10 mouse cellular contexts compared by ENCODE assay signal in genomic region chr11:87725515-87725914, GRCm38 (mm10). TPM values are rescaled to one million over a fixed set of nuclear protein-coding genes. Genes with fewer than 3 reads are reported as not detected.
A peak's percentile ranks its signal among the peaks of the same experiment; 100 is the strongest.
DNase-seq lines count a peak whose midpoint lies in the region; ATAC-seq lines count a peak whose summit lies in the region.
"Had no signal": no experiment of that assay in that cellular context is flagged by ENCODE, and none has a peak within 500 bp of the region (broad histone marks: within the 10 kb centered on the region; RNA-seq: fewer than 3 reads in every experiment).

No protein-coding gene starts in this region.

- H3K9ac ChIP-seq in heart, embryonic 15.5 days = no peak overlapping the region
- no peak overlapping the region for H3K9ac ChIP-seq in midbrain, embryonic 14.5 days (replicated peaks; ENCODE audit: low read length)
- no peak overlapping the region for H3K9ac ChIP-seq in midbrain, embryonic 16.5 days (ENCODE audit: low read depth, low read length)
- no peak overlapping the region for H3K9ac ChIP-seq in stomach, embryonic 15.5 days

- no peaks in the 10 kb centered on the region for H3K9me3 ChIP-seq in heart, embryonic 15.5 days (replicated peaks)
- no peaks in the 10 kb centered on the region for H3K9me3 ChIP-seq in midbrain, embryonic 14.5 days (ENCODE audit: control insufficient read depth, low read length)
- no peaks in the 10 kb centered on the region for H3K9me3 ChIP-seq in midbrain, embryonic 16.5 days (replicated peaks; ENCODE audit: control insufficient read depth, low read length, poor library complexity, severe bottlenecking)
- H3K9me3 ChIP-seq in stomach, embryonic 15.5 days = no peaks in the 10 kb centered on the region

- intact Hi-C loops in heart, postnatal 10 days (cut with DNase I) = no loop called here

- H3K4me3 ChIP-seq in heart, embryonic 15.5 days = no peak overlapping the region
- no peak overlapping the region for H3K4me3 ChIP-seq in midbrain, embryonic 14.5 days (replicated peaks; ENCODE audit: low read depth, low read length)
- no peak overlapping the region for H3K4me3 ChIP-seq in midbrain, embryonic 16.5 days (ENCODE audit: low read depth, low read length)
- H3K4me3 ChIP-seq in stomach, embryonic 15.5 days (replicated peaks) = no peak overlapping the region

- no peak for ATAC-seq in heart, embryonic 15.5 days (replicated peaks; ENCODE audit: insufficient number of reproducible peaks, insufficient read depth, low FRiP score, low read depth)
- no peak for ATAC-seq in midbrain, embryonic 14.5 days (ENCODE audit: low FRiP score, low TSS enrichment)
- no peak for ATAC-seq in midbrain, embryonic 16.5 days
- no peak for ATAC-seq in stomach, embryonic 15.5 days (ENCODE audit: insufficient read depth, low FRiP score, low read depth)
- no peak for ATAC-seq in monocyte, adult 5-6 weeks (replicated peaks; ENCODE audit: insufficient number of reproducible peaks, low FRiP score, low TSS enrichment, poor library complexity, severe bottlenecking)

- H3K36me3 ChIP-seq in heart, embryonic 15.5 days = no peaks in the 10 kb centered on the region
- no peaks in the 10 kb centered on the region for H3K36me3 ChIP-seq in midbrain, embryonic 14.5 days (ENCODE audit: control insufficient read depth, insufficient read depth, low read length)
- no peaks in the 10 kb centered on the region for H3K36me3 ChIP-seq in midbrain, embryonic 16.5 days (ENCODE audit: control insufficient read depth, insufficient read depth, low read length)
- no peaks in the 10 kb centered on the region for H3K36me3 ChIP-seq in stomach, embryonic 15.5 days

- no peak for DNase-seq in heart, postnatal 10 days
- no peak for DNase-seq in midbrain, embryonic 14.5 days
- peak; percentile 19 for DNase-seq in induced T-regulatory cell, adult 2 months (ENCODE audit: low read depth)
- no peak for DNase-seq in adipocyte (ENCODE audit: low spot score)
- DNase-seq: cerebellum, postnatal 10 days had no signal

- peak overlapping the region; percentile 72 for H3K27ac ChIP-seq in heart, embryonic 15.5 days
- peak overlapping the region; percentile 37; the same call in 1 of the 2 replicates for H3K27ac ChIP-seq in midbrain, embryonic 14.5 days (replicated peaks; ENCODE audit: low read depth, low read length)
- H3K27ac ChIP-seq in midbrain, embryonic 16.5 days (ENCODE audit: low read length) = no peak overlapping the region
- peak overlapping the region; percentile 84 for H3K27ac ChIP-seq in stomach, embryonic 15.5 days
- H3K27ac ChIP-seq: kidney, postnatal 0 days had no signal

- peak overlapping the region; percentile 33 for H3K4me2 ChIP-seq in heart, embryonic 15.5 days
- no peak overlapping the region for H3K4me2 ChIP-seq in midbrain, embryonic 14.5 days (ENCODE audit: low read length)
- no peak overlapping the region for H3K4me2 ChIP-seq in midbrain, embryonic 16.5 days (ENCODE audit: low read length)
- H3K4me2 ChIP-seq in stomach, embryonic 15.5 days = peak overlapping the region; percentile 33; the same call in 1 of the 2 replicates

- H3K27me3 ChIP-seq in heart, embryonic 15.5 days = no peaks in the 10 kb centered on the region
- H3K27me3 ChIP-seq in midbrain, embryonic 14.5 days (ENCODE audit: control insufficient read depth, insufficient read depth, low read length) = no peaks in the 10 kb centered on the region
- H3K27me3 ChIP-seq in midbrain, embryonic 16.5 days (ENCODE audit: control insufficient read depth, insufficient read depth, low read depth, low read length) = no peaks in the 10 kb centered on the region
- H3K27me3 ChIP-seq in stomach, embryonic 15.5 days (replicated peaks) = no peaks in the 10 kb centered on the region

- H3K4me1 ChIP-seq in heart, embryonic 15.5 days (replicated peaks) = peaks cover 18% of the 10 kb centered on the region
- H3K4me1 ChIP-seq in midbrain, embryonic 14.5 days (ENCODE audit: control insufficient read depth, insufficient read depth, low read length) = no peaks in the 10 kb centered on the region
- H3K4me1 ChIP-seq in midbrain, embryonic 16.5 days (ENCODE audit: control insufficient read depth, insufficient read depth, low read length) = no peaks in the 10 kb centered on the region
- peaks cover 26% of the 10 kb centered on the region for H3K4me1 ChIP-seq in stomach, embryonic 15.5 days

RNA-seq across cellular contexts. Expression of gene Supt4a, which starts 11.8 kb away (rescaled TPM):
- 101 and 103 TPM in 2 replicates for polyA plus RNA-seq in heart, embryonic 15.5 days (2015; fragmentation: Nextera tagmentation; extraction: Ambion mirVana)
- total RNA-seq in heart, postnatal 10 days (2021) = 10 to 100 TPM; 50.5 to 56.9 TPM
- polyA plus RNA-seq in midbrain, embryonic 14.5 days (2014; fragmentation: Nextera tagmentation; extraction: Ambion mirVana) = 150 and 163 TPM in 2 replicates
- polyA plus RNA-seq in midbrain, embryonic 16.5 days (2015; fragmentation: Nextera tagmentation; extraction: Ambion mirVana) = 127 TPM in 2 replicates
- polyA plus RNA-seq in stomach, embryonic 15.5 days (2015; fragmentation: Nextera tagmentation; extraction: Ambion mirVana) = 118 and 127 TPM in 2 replicates
- 123 to 169 TPM (median 136 TPM) in 3 replicates for total RNA-seq in monocyte, adult 5-6 weeks (2017)

RNA-seq across cellular contexts. Expression of gene Tspoap1, which starts 34.8 kb away (rescaled TPM):
- polyA plus RNA-seq in heart, embryonic 15.5 days (2015; fragmentation: Nextera tagmentation; extraction: Ambion mirVana) = 0.24 and 1.9 TPM in 2 replicates
- total RNA-seq in heart, postnatal 10 days (2021) = under 1 TPM; 0.15 to 0.31 TPM
- 54.5 and 63.4 TPM in 2 replicates for polyA plus RNA-seq in midbrain, embryonic 14.5 days (2014; fragmentation: Nextera tagmentation; extraction: Ambion mirVana)
- 62.6 and 68.5 TPM in 2 replicates for polyA plus RNA-seq in midbrain, embryonic 16.5 days (2015; fragmentation: Nextera tagmentation; extraction: Ambion mirVana)
- 2.0 and 2.8 TPM in 2 replicates for polyA plus RNA-seq in stomach, embryonic 15.5 days (2015; fragmentation: Nextera tagmentation; extraction: Ambion mirVana)
- 4.3 to 7.3 TPM (median 5.4 TPM) in 3 replicates for total RNA-seq in monocyte, adult 5-6 weeks (2017)

Comparison
In these comparisons a context has a peak if more than half of its experiments do, and no peak if none do; other contexts are left out.
1. H3K4me2 ChIP-seq: peak in heart, embryonic 15.5 days (single experiment) and stomach, embryonic 15.5 days (single experiment); none in midbrain, embryonic 14.5 days (single experiment) and midbrain, embryonic 16.5 days (single experiment).
2. RNA of gene Tspoap1, which starts 34.8 kb away (polyA plus RNA-seq): 62.6 to 68.5 TPM in midbrain, embryonic 16.5 days and 54.5 to 63.4 TPM in midbrain, embryonic 14.5 days; 2.0 to 2.8 TPM in stomach, embryonic 15.5 days and 0.24 to 1.9 TPM in heart, embryonic 15.5 days; every median in the first group is over 10 times any median in the second.